Mouse (Mus musculus) liver, embryonic 11.5 days (tissue): ENCODE results near the gene Arrb1. TPM values are rescaled to one million over a fixed set of nuclear protein-coding genes. Genes with fewer than 3 reads are reported as not detected.

Experiments used
- ATAC-seq: fragments of 200-750 bp; cut with Nextera tagmentation; replicated peaks from 2 replicates; pipeline ENCODE4 v1.8.0; 2017; ENCODE audit warnings: moderate number of reproducible peaks, mild to moderate bottlenecking, moderate TSS enrichment, moderate library complexity; ENCODE audit not compliant: low FRiP score
- DNase-seq: peaks from one replicate; pipeline ENCODE4 v3.0.0-alpha.2; 2017; ENCODE audit warnings: low spot score
- H3K27ac ChIP-seq: fragments of 300-500 bp; sonication (generic); 2 replicates; pipeline ENCODE4 v1.5.1; 2014; ENCODE audit warnings: mild to moderate bottlenecking, low read depth, low read length, control low read depth
- H3K27me3 ChIP-seq: fragments of 300-500 bp; sonication (generic); replicated peaks from 2 replicates; pipeline ENCODE4 v1.6.1; 2014; ENCODE audit warnings: low read length, mixed read lengths; ENCODE audit not compliant: control insufficient read depth, insufficient read depth
- H3K36me3 ChIP-seq: fragments of 300-500 bp; sonication (generic); 2 replicates; pipeline ENCODE4 v1.6.1; 2014; ENCODE audit warnings: mild to moderate bottlenecking, low read length, moderate library complexity, mixed read lengths; ENCODE audit not compliant: control insufficient read depth, insufficient read depth
- H3K4me1 ChIP-seq: fragments of 300-500 bp; sonication (generic); replicated peaks from 2 replicates; pipeline ENCODE4 v1.6.1; 2014; ENCODE audit warnings: low read length, mixed read lengths; ENCODE audit not compliant: control insufficient read depth, insufficient read depth
- H3K4me2 ChIP-seq: fragments of 300-500 bp; sonication (generic); 2 replicates; pipeline ENCODE4 v1.6.1; 2014; ENCODE audit warnings: mild to moderate bottlenecking, control low read depth, moderate library complexity
- H3K4me3 ChIP-seq: fragments of 300-500 bp; sonication (generic); 2 replicates; pipeline ENCODE4 v1.5.1; 2014; ENCODE audit warnings: low read depth, low read length, control low read depth
- H3K9ac ChIP-seq: fragments of 300-500 bp; sonication (generic); 2 replicates; pipeline ENCODE4 v1.6.1; 2014; ENCODE audit warnings: low read depth, low read length, control low read depth
- H3K9me3 ChIP-seq: fragments of 300-500 bp; sonication (generic); 2 replicates; pipeline ENCODE4 v1.6.1; 2016; ENCODE audit warnings: low read length, inconsistent platforms, mixed read lengths; ENCODE audit not compliant: control insufficient read depth
- WGBS: fragments of 180-500 bp; shearing (Covaris S2); extraction: QIAGEN DNeasy Blood & Tissue Kit; methylation state at CpG from one replicate; pipeline ENCODE4 v1.1.7; 2014; 5-methylcytosine and 5-hydroxymethylcytosine counted together
- microRNA counts: library from miRNA; unstranded; fragments of <30 nt; microRNA quantifications from one replicate; lab custom pipeline; 2015
- microRNA-seq: library from miRNA; unstranded; fragments of <30 nt; microRNA quantifications from one replicate; pipeline ENCODE4, GENCODE M21; 2017; ENCODE audit warnings: borderline number of aligned reads
- polyA plus RNA-seq: library from polyadenylated mRNA; unstranded; fragments of >200 nt; fragmentation: Nextera tagmentation; extraction: Ambion mirVana; gene quantifications from 2 replicates; pipeline ENCODE4 v1.2.1, GENCODE M21; 2014

Gene Arrb1
- polyA plus RNA-seq, 1 experiment from 2014 or later = 27.9 TPM

DNA sequence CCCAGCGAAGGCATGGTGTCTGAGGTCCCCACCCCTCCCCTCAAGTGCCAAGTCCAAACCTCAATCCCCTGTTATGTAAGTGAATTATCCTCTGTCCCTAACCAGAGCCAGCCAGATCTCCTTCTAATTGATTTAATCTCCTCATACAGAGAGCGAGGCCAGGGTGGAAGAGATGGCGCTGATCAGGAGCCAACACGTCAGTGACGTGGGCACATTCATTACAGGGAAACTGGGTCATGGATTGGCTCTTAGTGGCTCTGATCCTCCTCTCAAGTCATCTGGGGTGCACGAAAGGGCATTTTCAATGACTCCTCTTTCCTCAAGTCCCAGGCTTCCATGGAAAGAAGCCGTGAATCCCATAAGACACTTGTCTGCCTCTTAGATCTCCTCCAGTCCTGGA is 109.4 kb downstream of the Arrb1 start:
- Histone ChIP-seq H3K9me3 (no peaks in the 10 kb centered on the region), H3K27me3 (peaks cover 14% of the 10 kb centered on the region; the same call in 1 of the 2 replicates), H3K4me2 (no peak overlapping the region), H3K27ac (no peak overlapping the region), H3K4me3 (no peak overlapping the region), H3K36me3 (no peaks in the 10 kb centered on the region), H3K4me1 (peaks cover 15% of the 10 kb centered on the region), H3K9ac (no peak overlapping the region)
- 74% methylated on average over 7 of the region's 7 CpGs for WGBS
- ATAC-seq (no peak), DNase-seq (no peak)

DNA sequence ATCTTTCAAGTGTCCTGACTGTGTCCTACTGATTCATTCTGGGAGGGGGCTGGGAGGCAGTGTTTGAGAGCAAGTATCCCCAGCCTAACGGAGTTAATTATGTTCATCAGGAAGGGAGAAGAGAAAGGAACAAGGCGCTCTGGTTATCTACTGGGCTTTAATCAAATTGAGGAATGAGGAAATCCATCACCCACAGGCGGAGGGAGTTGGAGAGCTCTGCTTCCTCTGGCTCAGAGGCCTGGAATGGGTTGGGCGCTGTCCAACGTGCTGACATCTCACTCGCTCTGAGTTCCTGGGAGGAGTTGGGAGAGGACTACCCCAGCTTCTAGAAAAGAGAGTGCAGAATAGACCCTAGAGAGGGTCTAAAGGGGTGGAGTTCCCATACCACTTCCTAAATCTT is 113.4 kb downstream of the Arrb1 start:
- Histone ChIP-seq H3K9ac (no peak overlapping the region), H3K27me3 (peaks cover 10% of the 10 kb centered on the region; the same call in 1 of the 2 replicates), H3K4me1 (no peaks in the 10 kb centered on the region), H3K4me3 (no peak overlapping the region), H3K9me3 (no peaks in the 10 kb centered on the region), H3K4me2 (no peak overlapping the region), H3K36me3 (no peaks in the 10 kb centered on the region), H3K27ac (no peak overlapping the region)
- ATAC-seq = no peak
- 3% methylated on average over 6 of the region's 6 CpGs for WGBS
- DNase-seq = peak; percentile 64

GRCm38 (mm10) chr7:99649585-99649984 is 114.3 kb downstream of the Arrb1 start:
- 66% methylated on average over 4 of the region's 4 CpGs for WGBS

DNA sequence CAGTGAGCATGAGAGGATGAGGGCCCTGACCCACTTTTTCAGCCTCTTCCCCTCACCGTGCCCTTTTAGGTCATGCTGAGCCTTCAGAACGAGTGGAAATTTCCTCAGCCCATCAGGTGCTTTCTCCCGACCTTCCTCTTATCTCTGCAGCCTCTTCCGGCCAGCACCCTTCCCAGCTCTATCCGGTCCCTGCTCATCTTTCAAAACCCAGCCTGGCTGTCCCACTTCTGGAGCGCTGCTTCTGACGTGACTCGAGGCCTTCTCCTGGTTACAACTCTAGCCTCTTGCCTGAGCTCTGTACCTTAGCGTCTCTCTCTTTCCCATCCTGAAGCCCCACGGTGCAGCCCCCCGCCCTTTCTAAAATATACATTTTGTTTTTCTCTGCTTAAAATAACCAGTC is 119.0 kb downstream of the Arrb1 start:
- no peaks in the 10 kb centered on the region for H3K9me3 ChIP-seq

More at GRCm38 (mm10) chr7:99649585-99649984, 114.3 kb downstream of the Arrb1 start:
- Histone ChIP-seq H3K4me2 (no peak overlapping the region), H3K27ac (no peak overlapping the region), H3K27me3 (0 out of 2 replicates have a peak, but pooled peaks cover 4% of the 10 kb centered on the region), H3K36me3 (no peaks in the 10 kb centered on the region), H3K9ac (no peak overlapping the region), H3K4me3 (no peak overlapping the region), H3K9me3 (no peaks in the 10 kb centered on the region), H3K4me1 (no peaks in the 10 kb centered on the region)
- no peak for DNase-seq
- ATAC-seq = no peak

More for the DNA sequence above, 119.0 kb downstream of the Arrb1 start:
- no peaks in the 10 kb centered on the region for H3K4me1 ChIP-seq
- no peak overlapping the region for H3K4me3 ChIP-seq
- H3K9ac ChIP-seq = no peak overlapping the region
- no peak for ATAC-seq
- H3K27ac ChIP-seq = no peak overlapping the region
- peaks cover 6% of the 10 kb centered on the region; the same call in 1 of the 2 replicates for H3K27me3 ChIP-seq
- H3K36me3 ChIP-seq = no peaks in the 10 kb centered on the region
- 53% methylated on average over 11 of the region's 11 CpGs for WGBS
- no peak for DNase-seq
- no peak overlapping the region for H3K4me2 ChIP-seq

MicroRNA genes within 50 kb of the gene (microRNA counts, 519-probe panel; counts per million panel counts)
- microRNA mmu-miR-326 (lab: Ali Mortazavi, UCI) = not detected

Small RNAs within 50 kb of the gene (microRNA-seq; reads per million reads assigned to microRNA genes)
- 40.5 reads per million, percentile 38 among the genes with 10 or more reads in this experiment for gene Mir326

Other genes with a start within 250 kb of the Arrb1 start
- gene Serpinh1, start 182.2 kb upstream of the Arrb1 start, polyA plus RNA-seq = 224 and 232 TPM in 2 replicates
- gene Gdpd5, start 154.1 kb upstream of the Arrb1 start, polyA plus RNA-seq = 5.7 and 7.5 TPM in 2 replicates
- 0.23 and 0.32 TPM in 2 replicates for gene Klhl35, start 69.5 kb upstream of the Arrb1 start, polyA plus RNA-seq
- 934 and 944 TPM in 2 replicates for gene Rps3, start 51.7 kb upstream of the Arrb1 start, polyA plus RNA-seq
- 0.53 and 0.78 TPM in 2 replicates for gene Tpbgl, start 91.6 kb downstream of the Arrb1 start, polyA plus RNA-seq
- gene Slco2b1, start 175.9 kb downstream of the Arrb1 start, polyA plus RNA-seq = 0.34 and 0.97 TPM in 2 replicates
- not detected in 2 replicates for gene Olfr520, start 194.8 kb downstream of the Arrb1 start, polyA plus RNA-seq
- gene Olfr521, start 228.0 kb downstream of the Arrb1 start, polyA plus RNA-seq = not detected in 2 replicates